Mouse (Mus musculus): Measurements from ENCODE around the gene Rabgap1. TPM values are rescaled to one million over a fixed set of nuclear protein-coding genes. Genes with fewer than 3 reads are reported as not detected.

Gene Rabgap1
- total and polyA plus RNA-seq, 2 experiments from 2014 or later, result 21.5 to 35.3 TPM

DNA sequence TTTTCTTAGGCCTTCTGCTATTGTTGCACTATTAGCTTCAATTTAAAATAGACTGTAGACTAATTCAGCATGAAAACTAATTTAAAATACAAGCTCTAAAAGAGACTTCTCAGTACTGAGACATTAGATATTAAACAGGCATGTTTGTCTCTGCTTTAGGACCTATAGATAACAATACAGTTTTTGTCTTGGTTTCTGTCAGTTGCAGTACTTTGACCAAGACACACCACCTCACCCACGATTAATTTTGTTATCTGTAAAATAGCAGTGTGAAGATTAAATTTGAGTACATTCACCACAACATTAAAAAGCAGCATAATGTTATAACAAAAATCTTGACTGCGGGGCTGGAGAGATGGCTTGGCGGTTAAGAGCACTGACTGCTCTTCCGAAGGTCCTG lies 23.2 kb downstream of the Rabgap1 start:
- H3K27ac ChIP-seq (ENCODE audit: low read depth), result no peak overlapping the region
- DNase-seq (ENCODE audit: low spot score) (no peak), ATAC-seq (ENCODE audit: insufficient read depth, low read depth) (no peak)
- whole genome bisulfite sequencing, result 86% methylated on average over 4 of the region's 4 CpGs
- no peak overlapping the region for H3K4me2 ChIP-seq (ENCODE audit: low read depth, low read length)
- no peak overlapping the region for H3K4me3 ChIP-seq (ENCODE audit: low read depth, low read length)
- H3K4me1 ChIP-seq (ENCODE audit: control insufficient read depth, insufficient read depth), result no peaks in the 10 kb centered on the region
- H3K36me3 ChIP-seq (replicated peaks; ENCODE audit: control insufficient read depth, insufficient read depth, low read length), result peaks cover 12% of the 10 kb centered on the region; the same call in 1 of the 2 replicates
- TF ChIP-seq EP300 (IDR thresholded peaks at IDR 0.05; ENCODE audit: low read depth) (no peak), CTCF (IDR thresholded peaks at IDR 0.05; ENCODE audit: low read depth) (no peak)
- H3K27me3 ChIP-seq (ENCODE audit: control insufficient read depth, insufficient read depth, low read length), result no peaks in the 10 kb centered on the region
- no peaks in the 10 kb centered on the region for H3K9me3 ChIP-seq (replicated peaks; ENCODE audit: control insufficient read depth, low read length)
- H3K9ac ChIP-seq (replicated peaks; ENCODE audit: low read depth, low read length), result no peak overlapping the region

DNA sequence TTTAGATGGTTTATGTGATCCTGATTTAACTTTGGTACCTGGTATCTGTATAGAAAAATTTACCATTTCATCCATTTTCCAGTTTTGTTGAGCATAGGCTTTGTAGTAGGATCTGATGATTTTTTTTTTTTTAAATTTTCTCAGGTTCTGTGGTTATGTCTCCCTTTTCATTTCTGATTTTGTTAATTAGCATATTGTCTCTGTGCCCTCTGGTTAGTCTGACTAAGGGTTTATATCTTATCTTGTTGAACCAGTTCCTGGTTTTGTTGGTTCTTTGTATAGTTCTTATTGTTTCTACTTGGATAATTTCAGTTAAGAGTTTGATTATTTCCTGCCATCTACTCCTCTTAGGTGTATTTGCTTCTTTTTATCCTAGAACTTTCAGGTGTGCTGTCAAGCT lies 36.5 kb downstream of the Rabgap1 start:
- TF ChIP-seq EP300 (IDR thresholded peaks at IDR 0.05; ENCODE audit: low read depth) (no peak), CTCF (IDR thresholded peaks at IDR 0.05; ENCODE audit: low read depth) (no peak)
- Histone ChIP-seq H3K27ac (ENCODE audit: low read depth) (no peak overlapping the region), H3K9ac (replicated peaks; ENCODE audit: low read depth, low read length) (no peak overlapping the region), H3K4me3 (ENCODE audit: low read depth, low read length) (no peak overlapping the region), H3K36me3 (replicated peaks; ENCODE audit: control insufficient read depth, insufficient read depth, low read length) (peaks cover 39% of the 10 kb centered on the region), H3K9me3 (replicated peaks; ENCODE audit: control insufficient read depth, low read length) (no peaks in the 10 kb centered on the region), H3K27me3 (ENCODE audit: control insufficient read depth, insufficient read depth, low read length) (no peaks in the 10 kb centered on the region), H3K4me1 (ENCODE audit: control insufficient read depth, insufficient read depth) (no peaks in the 10 kb centered on the region), H3K4me2 (ENCODE audit: low read depth, low read length) (no peak overlapping the region)
- no peak for DNase-seq (ENCODE audit: low spot score)
- no peak for ATAC-seq (ENCODE audit: insufficient read depth, low read depth)

DNA sequence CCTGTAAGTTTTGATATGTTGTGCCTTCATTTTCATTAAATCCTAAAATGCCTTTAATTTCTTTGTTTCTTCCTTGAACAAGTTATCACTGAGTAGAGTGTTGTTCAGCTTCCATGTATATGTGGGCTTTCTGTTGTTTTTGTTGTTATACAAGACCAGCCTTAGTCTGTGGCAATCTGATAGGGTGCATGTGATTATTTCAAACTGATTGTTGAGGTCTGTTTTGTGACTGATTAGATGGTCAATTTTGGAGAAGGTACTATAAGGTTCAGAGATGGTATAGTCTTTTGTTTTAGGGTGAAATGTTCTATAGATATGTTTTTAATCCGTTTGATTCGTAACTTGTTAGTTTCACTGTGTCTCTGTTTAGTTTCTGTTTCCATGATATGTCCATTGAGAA lies 37.0 kb downstream of the Rabgap1 start:
- no peak for DNase-seq (ENCODE audit: low spot score)
- 91% methylated on average over 2 of the region's 2 CpGs for WGBS

DNA sequence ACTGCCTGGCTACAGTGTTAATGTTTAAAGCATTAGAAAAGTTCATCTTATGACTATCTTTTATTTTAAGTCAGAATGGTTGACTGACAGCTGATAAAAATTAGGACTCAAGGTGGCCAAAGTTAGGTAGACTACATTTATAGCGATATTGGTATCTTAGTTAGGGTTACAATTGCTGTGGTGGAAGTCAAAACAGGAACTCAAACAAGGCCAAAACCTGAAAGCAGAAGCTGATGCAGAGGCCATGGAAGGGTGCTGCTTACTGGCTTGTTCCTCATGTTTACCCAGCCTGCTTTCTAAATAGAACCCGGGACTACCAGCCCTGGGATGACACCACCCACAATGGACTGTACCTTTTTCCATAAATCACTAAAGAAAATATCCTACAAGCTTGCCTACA lies 41.1 kb downstream of the Rabgap1 start:
- H3K27me3 ChIP-seq (ENCODE audit: control insufficient read depth, insufficient read depth, low read length), result no peaks in the 10 kb centered on the region
- H3K27ac ChIP-seq (ENCODE audit: low read depth), result no peak overlapping the region
- WGBS, result 84% methylated on average over 2 of the region's 2 CpGs
- H3K4me1 ChIP-seq (ENCODE audit: control insufficient read depth, insufficient read depth), result no peaks in the 10 kb centered on the region
- no peak overlapping the region for H3K9ac ChIP-seq (replicated peaks; ENCODE audit: low read depth, low read length)
- ATAC-seq (ENCODE audit: insufficient read depth, low read depth) (no peak), DNase-seq (ENCODE audit: low spot score) (no peak)
- H3K4me2 ChIP-seq (ENCODE audit: low read depth, low read length), result no peak overlapping the region
- TF ChIP-seq CTCF (IDR thresholded peaks at IDR 0.05; ENCODE audit: low read depth), result no peak
- TF ChIP-seq EP300 (IDR thresholded peaks at IDR 0.05; ENCODE audit: low read depth), result no peak
- no peak overlapping the region for H3K4me3 ChIP-seq (ENCODE audit: low read depth, low read length)
- no peaks in the 10 kb centered on the region for H3K9me3 ChIP-seq (replicated peaks; ENCODE audit: control insufficient read depth, low read length)
- peaks cover 35% of the 10 kb centered on the region for H3K36me3 ChIP-seq (replicated peaks; ENCODE audit: control insufficient read depth, insufficient read depth, low read length)

More for the DNA sequence above, 37.0 kb downstream of the Rabgap1 start:
- no peaks in the 10 kb centered on the region for H3K4me1 ChIP-seq (ENCODE audit: control insufficient read depth, insufficient read depth)
- H3K4me3 ChIP-seq (ENCODE audit: low read depth, low read length), result no peak overlapping the region
- no peak for ATAC-seq (ENCODE audit: insufficient read depth, low read depth)
- H3K9me3 ChIP-seq (replicated peaks; ENCODE audit: control insufficient read depth, low read length), result no peaks in the 10 kb centered on the region
- peaks cover 41% of the 10 kb centered on the region for H3K36me3 ChIP-seq (replicated peaks; ENCODE audit: control insufficient read depth, insufficient read depth, low read length)
- H3K27ac ChIP-seq (ENCODE audit: low read depth), result no peak overlapping the region
- no peaks in the 10 kb centered on the region for H3K27me3 ChIP-seq (ENCODE audit: control insufficient read depth, insufficient read depth, low read length)
- no peak overlapping the region for H3K9ac ChIP-seq (replicated peaks; ENCODE audit: low read depth, low read length)
- no peak overlapping the region for H3K4me2 ChIP-seq (ENCODE audit: low read depth, low read length)
- TF ChIP-seq CTCF (IDR thresholded peaks at IDR 0.05; ENCODE audit: low read depth) (no peak), EP300 (IDR thresholded peaks at IDR 0.05; ENCODE audit: low read depth) (no peak)

DNA sequence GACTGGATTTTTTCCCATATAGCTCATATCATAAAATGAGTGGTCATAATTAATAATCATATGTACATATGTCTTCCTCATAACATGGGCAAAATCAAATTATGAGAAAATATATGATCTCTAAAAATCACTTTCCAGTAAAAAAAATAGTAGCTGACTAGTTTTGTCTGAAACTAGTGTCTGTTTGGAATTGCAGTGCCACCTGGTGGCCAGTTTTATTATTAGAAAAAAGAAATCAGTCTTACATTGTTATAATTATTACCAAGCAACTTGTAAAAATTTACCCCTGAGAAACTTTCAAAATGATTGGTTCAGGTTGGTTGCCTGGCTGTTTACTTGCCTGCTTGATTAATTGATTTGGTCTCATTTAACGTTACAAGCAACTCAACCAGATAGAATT lies 42.3 kb downstream of the Rabgap1 start:
- TF ChIP-seq CTCF (IDR thresholded peaks at IDR 0.05; ENCODE audit: low read depth) (peak; percentile 49), EP300 (IDR thresholded peaks at IDR 0.05; ENCODE audit: low read depth) (no peak)
- Histone ChIP-seq H3K27me3 (ENCODE audit: control insufficient read depth, insufficient read depth, low read length) (no peaks in the 10 kb centered on the region), H3K4me2 (ENCODE audit: low read depth, low read length) (no peak overlapping the region), H3K4me1 (ENCODE audit: control insufficient read depth, insufficient read depth) (no peaks in the 10 kb centered on the region), H3K27ac (ENCODE audit: low read depth) (no peak overlapping the region), H3K4me3 (ENCODE audit: low read depth, low read length) (no peak overlapping the region), H3K9ac (replicated peaks; ENCODE audit: low read depth, low read length) (no peak overlapping the region), H3K9me3 (replicated peaks; ENCODE audit: control insufficient read depth, low read length) (no peaks in the 10 kb centered on the region), H3K36me3 (replicated peaks; ENCODE audit: control insufficient read depth, insufficient read depth, low read length) (peaks cover 47% of the 10 kb centered on the region)
- no peak for ATAC-seq (ENCODE audit: insufficient read depth, low read depth)
- WGBS, result 72% methylated on average over 1 of the region's 1 CpGs
- DNase-seq (ENCODE audit: low spot score), result peak; percentile 38

GRCm38 (mm10) chr2:37486408-37486807 lies 43.3 kb downstream of the Rabgap1 start:
- H3K9ac ChIP-seq (replicated peaks; ENCODE audit: low read depth, low read length), result no peak overlapping the region
- no peaks in the 10 kb centered on the region for H3K27me3 ChIP-seq (ENCODE audit: control insufficient read depth, insufficient read depth, low read length)
- H3K36me3 ChIP-seq (replicated peaks; ENCODE audit: control insufficient read depth, insufficient read depth, low read length), result peaks cover 54% of the 10 kb centered on the region
- H3K27ac ChIP-seq (ENCODE audit: low read depth), result no peak overlapping the region
- H3K4me2 ChIP-seq (ENCODE audit: low read depth, low read length), result no peak overlapping the region
- no peak for ATAC-seq (ENCODE audit: insufficient read depth, low read depth)
- no peak for TF ChIP-seq CTCF (IDR thresholded peaks at IDR 0.05; ENCODE audit: low read depth)
- no peak for TF ChIP-seq EP300 (IDR thresholded peaks at IDR 0.05; ENCODE audit: low read depth)
- H3K9me3 ChIP-seq (replicated peaks; ENCODE audit: control insufficient read depth, low read length), result no peaks in the 10 kb centered on the region
- H3K4me3 ChIP-seq (ENCODE audit: low read depth, low read length), result no peak overlapping the region
- no peak for DNase-seq (ENCODE audit: low spot score)
- no peaks in the 10 kb centered on the region for H3K4me1 ChIP-seq (ENCODE audit: control insufficient read depth, insufficient read depth)
